Mouse (Mus musculus) adrenal gland, postnatal 25 days (tissue): ENCODE data around the gene Ice2. TPM values are rescaled to one million over a fixed set of nuclear protein-coding genes. Genes with fewer than 3 reads are reported as not detected.

ENCODE experiments used
- DNase-seq: peaks from one replicate; pipeline ENCODE4 v3.0.0; 2021; ENCODE audit warnings: mixed read lengths
- long read RNA-seq: library from polyadenylated mRNA; stranded (forward); transcript quantifications from one replicate; pipeline ENCODE4 v2.0.0, GENCODE M21; 2021
- total RNA-seq: library from RNA; stranded (reverse); gene quantifications from 2 replicates; pipeline ENCODE4 v1.2.3, GENCODE M21; 2021

Gene Ice2
- total RNA-seq, result 16.9 and 19.8 TPM in 2 replicates
- long read RNA-seq, full-length matches to known transcripts, result 2 of 6 reads
- long read RNA-seq, partial matches to known transcripts, result 2 of 6 reads
- long read RNA-seq, other reads (novel, unspliced or antisense), result 2 of 6 reads

- peak; percentile 78 for DNase-seq
Measured at GRCm38 (mm10) chr9:69397760-69398452, at the start of gene Ice2. TSS of gene Ice2 (plus strand) at chr9:69397906.

DNA sequence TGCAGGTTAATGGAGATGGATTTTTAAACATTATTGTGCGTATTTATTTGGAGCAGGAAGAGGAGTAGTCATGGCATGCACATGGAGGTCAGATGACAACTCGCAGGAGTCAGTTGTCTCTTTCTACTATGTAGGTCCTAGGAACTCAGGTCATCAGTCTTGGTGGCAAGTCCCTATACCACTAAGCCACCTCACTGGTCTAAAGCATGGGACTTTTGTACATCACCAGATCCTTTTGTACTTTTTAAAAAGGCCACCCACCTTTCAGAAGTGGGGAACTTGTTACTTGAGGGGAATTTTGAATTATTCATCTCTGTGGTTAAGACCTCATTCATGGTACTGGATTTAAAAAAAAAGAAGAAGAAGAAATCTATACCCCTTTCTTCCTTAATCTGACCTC is 48.2 kb upstream of the Ice2 start:
- DNase-seq, result no peak

GRCm38 (mm10) chr9:69354228-69354627 is 43.5 kb upstream of the Ice2 start:
- DNase-seq, result no peak

DNA sequence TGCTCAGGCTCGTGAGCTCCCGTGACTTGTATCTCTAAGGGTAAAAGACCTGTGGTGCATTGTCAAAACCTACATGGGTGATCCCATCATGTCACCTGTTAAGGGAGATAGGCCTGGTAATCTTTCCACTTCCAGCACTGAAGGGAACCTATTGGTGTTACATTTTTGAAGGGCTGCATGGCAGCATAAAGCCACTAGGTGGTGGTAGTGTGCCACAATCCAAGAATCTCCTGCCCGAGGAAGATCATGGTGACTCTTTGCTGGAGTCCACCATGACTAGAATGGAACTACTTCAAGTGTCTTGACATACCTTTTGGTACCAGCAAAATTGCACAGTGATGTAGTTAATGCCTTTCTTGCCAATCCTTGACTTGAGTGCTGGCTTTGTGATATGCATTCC is 39.9 kb upstream of the Ice2 start:
- DNase-seq, result peak; percentile 41

- DNase-seq, result no peak
Measured at GRCm38 (mm10) chr9:69358797-69359196, 38.9 kb upstream of the Ice2 start.

DNA sequence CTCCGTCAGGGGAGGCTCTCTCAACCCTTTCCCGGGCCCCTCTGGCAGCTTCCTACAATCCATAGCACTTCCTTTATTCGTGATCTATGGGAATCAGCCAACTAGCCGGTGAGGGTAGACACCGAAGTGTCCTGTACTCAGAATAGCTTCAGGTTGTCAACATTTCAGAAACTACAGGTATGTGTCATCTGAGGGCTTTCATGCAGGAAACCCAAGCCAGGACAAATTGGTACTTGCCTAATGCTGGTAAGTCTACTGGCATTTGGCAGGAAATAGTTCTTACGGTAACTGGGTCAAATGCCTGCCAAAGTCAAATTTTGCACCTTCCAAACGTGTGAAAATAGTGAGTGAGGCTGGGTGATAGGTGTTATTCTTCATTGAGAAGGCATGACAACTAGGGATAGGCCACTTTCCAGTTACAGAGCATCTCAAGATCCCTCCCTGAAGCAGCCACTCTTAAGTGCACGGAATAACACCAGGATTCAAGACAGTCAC is 35.7 kb upstream of the Ice2 start:
- DNase-seq, result no peak

- no peak for DNase-seq
Measured at GRCm38 (mm10) chr9:69362766-69363165, 34.9 kb upstream of the Ice2 start.

DNA sequence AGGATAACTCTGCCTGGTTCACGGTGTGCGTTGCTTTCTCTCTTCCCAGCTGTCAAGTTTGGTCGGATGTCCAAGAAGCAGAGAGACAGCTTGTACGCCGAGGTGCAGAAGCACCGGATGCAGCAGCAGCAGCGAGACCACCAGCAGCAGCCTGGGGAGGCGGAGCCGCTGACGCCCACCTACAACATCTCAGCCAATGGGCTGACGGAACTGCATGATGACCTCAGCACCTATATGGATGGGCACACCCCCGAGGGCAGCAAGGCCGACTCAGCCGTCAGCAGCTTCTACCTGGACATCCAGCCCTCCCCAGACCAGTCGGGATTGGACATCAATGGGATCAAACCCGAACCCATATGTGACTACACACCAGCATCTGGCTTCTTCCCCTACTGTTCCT is 33.6 kb upstream of the Ice2 start:
- DNase-seq, result no peak

GRCm38 (mm10) chr9:69367055-69367454 is 30.7 kb upstream of the Ice2 start:
- DNase-seq, result no peak

- peak; percentile 69 for DNase-seq
Measured at GRCm38 (mm10) chr9:69368071-69368470, 29.6 kb upstream of the Ice2 start.

DNA sequence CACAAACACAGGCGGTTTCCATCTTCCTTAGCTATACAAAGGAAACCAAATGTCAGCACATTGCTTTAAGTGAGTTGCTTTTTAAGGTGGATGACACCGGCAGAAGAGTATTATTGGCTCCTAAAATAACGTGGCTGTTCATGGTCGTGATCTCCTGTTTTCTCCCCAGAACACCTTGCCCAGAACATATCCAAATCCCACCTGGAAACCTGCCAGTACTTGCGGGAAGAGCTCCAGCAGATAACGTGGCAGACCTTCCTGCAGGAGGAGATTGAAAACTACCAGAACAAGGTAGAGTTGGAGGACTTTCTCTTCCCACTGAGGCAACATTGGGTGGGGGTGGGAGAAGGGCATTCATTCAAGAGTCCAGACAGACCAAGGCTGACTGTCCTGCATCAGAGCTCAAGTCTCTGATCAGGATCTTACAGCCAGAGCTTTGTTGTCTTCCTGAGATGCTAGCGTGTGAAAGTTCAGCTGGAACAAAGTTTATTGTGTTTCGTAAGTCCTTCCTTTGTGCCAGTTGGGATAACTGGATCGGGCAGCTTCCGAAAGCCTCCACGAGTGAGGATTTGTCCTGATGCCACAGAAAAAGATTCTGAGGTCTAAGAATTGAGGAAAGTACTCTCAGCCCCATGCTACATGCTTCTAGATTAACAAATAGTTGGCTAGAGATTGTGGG is 26.5 kb upstream of the Ice2 start:
- DNase-seq, result peak; percentile 16

DNA sequence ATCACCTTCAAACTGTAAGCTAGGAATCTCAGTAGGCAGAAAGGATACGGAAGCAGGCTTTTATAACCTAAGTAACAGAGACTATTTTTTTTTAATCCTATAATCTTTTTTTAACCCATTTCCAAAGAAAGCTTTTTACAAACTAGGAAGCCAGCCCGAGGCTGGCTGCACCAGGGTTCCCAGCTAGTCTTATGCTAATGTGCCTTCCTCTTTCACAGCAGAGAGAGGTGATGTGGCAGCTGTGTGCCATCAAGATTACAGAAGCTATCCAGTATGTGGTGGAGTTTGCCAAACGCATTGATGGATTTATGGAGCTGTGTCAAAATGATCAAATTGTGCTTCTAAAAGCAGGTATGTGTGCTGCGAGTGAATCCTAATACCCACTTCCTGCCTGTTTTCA is 24.8 kb upstream of the Ice2 start:
- DNase-seq, result no peak

DNA sequence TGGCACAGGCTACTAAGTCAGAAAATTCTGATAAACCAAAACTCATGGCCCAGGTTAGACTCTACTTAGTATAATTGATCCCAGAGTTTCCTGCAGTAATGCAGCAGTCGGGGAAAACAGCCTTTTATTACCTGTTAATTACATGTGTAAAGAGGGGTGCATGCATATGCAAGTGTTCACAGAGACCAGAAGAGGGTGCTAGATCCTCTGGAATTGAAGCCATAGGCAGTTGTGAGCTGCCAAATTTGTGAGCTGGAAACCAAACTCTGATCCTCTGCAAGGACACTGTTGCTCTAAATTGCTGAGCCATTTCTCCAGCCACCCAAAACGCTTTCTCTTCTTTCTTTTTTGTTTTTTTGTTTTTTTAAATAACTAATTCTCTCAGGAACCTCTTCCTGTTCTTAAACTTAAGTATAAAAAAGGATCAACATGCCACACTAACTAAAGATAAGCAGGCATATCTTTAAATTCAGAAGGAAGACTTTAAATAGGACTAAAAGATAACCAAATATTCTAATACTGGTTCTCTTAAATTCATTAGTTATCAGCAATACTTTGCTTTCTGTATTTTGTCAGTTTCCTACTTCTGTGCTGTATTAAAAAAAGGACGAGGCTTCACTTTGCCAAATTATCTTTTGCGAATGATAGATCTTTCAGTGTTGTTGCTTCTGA is 20.6 kb upstream of the Ice2 start:
- no peak for DNase-seq

GRCm38 (mm10) chr9:69377654-69378045 is 20.1 kb upstream of the Ice2 start:
- DNase-seq, result no peak

GRCm38 (mm10) chr9:69380546-69380945 is 17.2 kb upstream of the Ice2 start:
- no peak for DNase-seq

- DNase-seq, result no peak
Measured at GRCm38 (mm10) chr9:69381741-69382140, 16.0 kb upstream of the Ice2 start.

- DNase-seq, result no peak
Measured at GRCm38 (mm10) chr9:69384475-69384874, 13.2 kb upstream of the Ice2 start.

DNA sequence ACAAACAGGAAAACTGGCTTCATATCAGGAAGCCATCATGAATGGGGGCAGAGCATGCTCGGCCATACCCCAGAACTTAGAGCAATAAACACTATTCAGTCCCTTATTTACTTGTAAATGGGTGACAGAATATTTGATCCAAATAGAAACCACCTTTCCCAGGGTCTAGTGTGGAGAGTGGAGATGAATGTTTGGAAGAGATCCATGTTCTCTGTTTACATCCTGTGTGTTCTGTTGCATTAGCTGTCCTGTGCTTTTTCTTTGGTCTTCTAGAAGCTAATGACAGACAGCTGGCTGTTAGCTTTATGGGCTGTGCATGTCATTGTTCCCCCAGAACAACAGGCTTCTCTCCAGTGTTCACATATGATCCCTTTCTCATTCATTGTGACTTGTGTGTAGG is 12.8 kb upstream of the Ice2 start:
- no peak for DNase-seq

DNA sequence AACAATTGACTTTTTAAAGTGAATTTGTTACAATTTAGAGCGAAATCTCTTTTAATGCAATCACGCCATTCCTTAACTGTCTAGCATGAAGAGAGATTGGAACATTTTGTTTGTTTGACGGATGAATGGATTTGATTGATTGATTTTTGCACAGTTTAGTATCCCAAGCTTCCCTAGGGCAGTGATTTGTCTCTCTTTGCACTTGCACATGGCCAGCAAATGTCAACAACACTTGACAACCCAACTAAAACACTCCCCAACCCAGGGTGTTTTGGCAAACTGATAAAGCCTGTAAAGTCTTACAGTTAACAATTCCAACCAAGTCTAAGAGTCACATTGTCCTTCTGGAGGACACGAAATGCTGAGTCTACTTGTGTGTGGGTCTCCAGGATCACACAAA is 10.4 kb upstream of the Ice2 start:
- DNase-seq, result no peak

GRCm38 (mm10) chr9:69390631-69391030 is 7.1 kb upstream of the Ice2 start:
- no peak for DNase-seq

DNA sequence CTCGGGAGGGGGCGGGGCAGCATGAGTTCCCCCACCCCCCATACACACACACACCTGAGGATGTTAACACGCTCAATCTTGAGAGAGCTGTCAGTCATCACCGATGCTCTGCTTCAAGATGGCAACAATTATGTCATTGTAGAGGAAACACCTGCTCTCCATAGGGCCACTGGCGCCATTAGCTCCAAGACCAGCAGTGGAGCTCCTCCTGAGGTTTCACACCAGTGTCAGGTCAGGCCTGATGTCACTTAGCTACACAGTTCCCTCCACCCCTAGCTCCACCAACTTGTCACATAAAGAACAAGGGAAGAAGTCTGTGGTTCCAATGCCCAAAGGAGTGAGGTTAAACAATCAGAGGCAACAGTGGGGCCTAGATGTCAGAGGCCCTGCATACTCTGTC is 3.5 kb upstream of the Ice2 start:
- DNase-seq, result no peak

GRCm38 (mm10) chr9:69397432-69397759 is 310 bp upstream of the Ice2 start:
- no peak for DNase-seq

- no peak for DNase-seq
Measured at GRCm38 (mm10) chr9:69398453-69398850, 746 bp downstream of the Ice2 start.
